Mouse (Mus musculus): ENCODE results near the gene Klhl15.

The Klhl15 gene

GRCm38 (mm10) chrX:94234532-94235189, at the start of gene Klhl15:
TSS of gene Klhl15 (plus strand) at chrX:94234599.
- DNase-seq (ENCODE audit: low spot score) = peak; percentile 80

- peak; percentile 39 for DNase-seq (ENCODE audit: low spot score)
These were observed 49.2 kb upstream of the Klhl15 start for GRCm38 (mm10) chrX:94185156-94185555.

DNA sequence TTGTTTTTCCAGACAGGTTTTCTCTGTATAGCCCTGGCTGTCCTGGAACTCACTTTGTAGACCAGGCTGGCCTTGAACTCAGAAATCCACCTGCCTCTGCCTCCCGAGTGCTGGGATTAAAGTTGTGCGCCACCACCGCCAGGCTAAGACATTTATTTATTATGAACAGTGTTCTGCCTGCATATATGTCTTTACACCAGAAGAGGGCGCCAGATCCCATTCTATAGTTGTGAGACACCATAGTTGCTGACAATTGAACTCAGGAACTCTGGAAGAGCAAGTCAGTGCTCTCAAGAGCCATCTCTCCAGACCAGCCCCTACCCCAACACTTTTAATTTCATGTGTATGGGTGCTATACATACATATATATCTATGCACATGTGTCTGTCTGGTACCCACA, 40.5 kb upstream of the Klhl15 start:
- peak; percentile 51 for DNase-seq (ENCODE audit: low spot score)

DNA sequence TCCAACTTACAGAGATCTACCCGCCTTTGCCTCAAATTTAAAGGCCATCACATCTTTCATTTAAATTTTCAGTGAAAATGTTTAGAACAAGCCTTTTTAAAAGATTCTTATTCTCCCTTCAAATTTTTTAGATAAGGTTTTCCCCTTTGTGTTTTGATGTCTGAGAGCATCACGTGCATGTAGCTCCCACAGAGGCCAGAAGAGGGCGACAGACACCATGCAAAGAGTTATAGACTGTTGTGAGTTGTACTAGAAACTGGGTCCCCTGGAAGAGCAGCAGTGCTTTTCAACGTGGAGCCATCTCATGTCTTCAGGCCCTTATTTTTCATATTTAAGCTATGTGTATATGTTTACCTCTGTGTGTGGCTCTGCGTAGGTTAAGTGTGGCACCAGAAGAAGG, 36.6 kb upstream of the Klhl15 start:
- peak; percentile 26 for DNase-seq (ENCODE audit: low spot score)

- DNase-seq (ENCODE audit: low spot score) = no peak
These were observed 22.2 kb upstream of the Klhl15 start for GRCm38 (mm10) chrX:94212264-94212596.

- peak; percentile 87 for DNase-seq (ENCODE audit: low spot score)
These were observed 21.6 kb upstream of the Klhl15 start, which contains the start of gene Eif2s3x for GRCm38 (mm10) chrX:94212597-94213321. TSS of gene Eif2s3x (minus strand) at chrX:94212862.

GRCm38 (mm10) chrX:94213384-94213783, 21.0 kb upstream of the Klhl15 start:
- DNase-seq (ENCODE audit: low spot score) = no peak

- no peak for DNase-seq (ENCODE audit: low spot score)
These were observed 967 bp upstream of the Klhl15 start for GRCm38 (mm10) chrX:94233432-94233831.

GRCm38 (mm10) chrX:94233936-94234531, 365 bp upstream of the Klhl15 start:
- DNase-seq (ENCODE audit: low spot score) = peak; percentile 7

GRCm38 (mm10) chrX:94235190-94235555, 774 bp downstream of the Klhl15 start:
- peak; percentile 50 for DNase-seq (ENCODE audit: low spot score)

- no peak for DNase-seq (ENCODE audit: low spot score)
These were observed 1.2 kb downstream of the Klhl15 start for GRCm38 (mm10) chrX:94235601-94236000.

- peak; percentile 42 for DNase-seq (ENCODE audit: low spot score)
These were observed 54.5 kb downstream of the Klhl15 start for GRCm38 (mm10) chrX:94288923-94289322.

DNA sequence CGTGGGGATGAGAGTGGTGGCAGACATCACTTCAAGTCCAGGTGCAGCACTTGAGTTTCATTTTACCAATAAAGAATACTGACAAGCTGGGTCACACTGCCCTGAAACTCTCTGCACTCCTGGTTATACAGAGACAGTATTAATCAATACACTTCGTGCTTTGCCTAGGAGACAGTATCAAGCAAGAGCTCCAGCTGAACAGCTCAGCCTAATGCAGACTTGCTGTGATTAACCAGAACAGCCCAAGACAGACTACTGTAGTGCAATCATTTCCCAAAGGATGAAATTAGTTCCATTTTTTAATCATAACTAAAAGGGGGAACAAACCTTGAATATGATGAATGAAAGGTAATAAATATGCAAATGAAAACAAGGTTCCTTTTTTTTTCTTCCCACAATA, 68.5 kb downstream of the Klhl15 start:
- DNase-seq (ENCODE audit: low spot score) = no peak

DNA sequence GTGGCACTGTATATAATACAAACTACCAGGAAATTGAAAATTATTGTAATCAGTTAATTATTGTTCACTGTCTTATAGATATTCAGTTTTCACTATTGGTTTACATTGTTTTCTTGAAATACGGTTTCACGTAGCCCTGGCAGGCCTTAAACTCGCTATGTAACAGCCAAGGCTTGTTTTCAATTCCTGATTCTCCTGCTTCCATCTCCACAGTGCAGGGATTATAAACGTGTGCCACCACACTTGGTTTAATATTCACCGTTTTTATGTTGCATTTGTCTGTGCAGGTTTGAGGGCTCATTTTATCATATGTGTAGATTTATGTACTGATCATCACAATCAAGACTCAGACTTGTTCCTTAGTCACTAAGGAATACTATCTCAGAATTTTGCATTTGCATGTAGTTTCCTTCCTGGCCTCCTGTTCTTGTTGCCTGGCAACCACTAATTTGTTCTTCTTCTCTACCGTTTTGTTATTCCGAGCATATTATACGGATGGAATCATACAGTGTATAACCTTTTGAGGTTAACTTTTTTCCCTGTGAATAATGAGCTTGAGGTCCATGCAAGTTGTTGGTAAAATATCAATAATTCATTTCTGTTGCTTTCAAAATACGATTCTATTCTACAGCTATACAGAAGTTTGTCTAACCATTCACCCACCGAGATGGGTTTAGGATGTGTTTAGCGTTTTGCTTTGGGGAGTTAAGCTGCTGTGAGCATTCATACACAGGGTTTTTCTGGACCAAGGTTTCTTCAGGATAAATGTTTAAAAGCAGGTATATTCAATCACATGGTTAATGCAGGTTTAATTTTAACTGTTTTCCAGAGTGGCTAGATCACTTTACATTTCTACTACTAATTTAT, 86.9 kb downstream of the Klhl15 start:
- DNase-seq (ENCODE audit: low spot score) = no peak
